Mouse (Mus musculus): ENCODE measurements around the gene Nhsl2.
"Not testable (repeated sequence)": the region's sequence is repeated elsewhere in the genome, so short reads cannot be mapped to it uniquely, and the experiment has no call there.

Gene Nhsl2

DNA sequence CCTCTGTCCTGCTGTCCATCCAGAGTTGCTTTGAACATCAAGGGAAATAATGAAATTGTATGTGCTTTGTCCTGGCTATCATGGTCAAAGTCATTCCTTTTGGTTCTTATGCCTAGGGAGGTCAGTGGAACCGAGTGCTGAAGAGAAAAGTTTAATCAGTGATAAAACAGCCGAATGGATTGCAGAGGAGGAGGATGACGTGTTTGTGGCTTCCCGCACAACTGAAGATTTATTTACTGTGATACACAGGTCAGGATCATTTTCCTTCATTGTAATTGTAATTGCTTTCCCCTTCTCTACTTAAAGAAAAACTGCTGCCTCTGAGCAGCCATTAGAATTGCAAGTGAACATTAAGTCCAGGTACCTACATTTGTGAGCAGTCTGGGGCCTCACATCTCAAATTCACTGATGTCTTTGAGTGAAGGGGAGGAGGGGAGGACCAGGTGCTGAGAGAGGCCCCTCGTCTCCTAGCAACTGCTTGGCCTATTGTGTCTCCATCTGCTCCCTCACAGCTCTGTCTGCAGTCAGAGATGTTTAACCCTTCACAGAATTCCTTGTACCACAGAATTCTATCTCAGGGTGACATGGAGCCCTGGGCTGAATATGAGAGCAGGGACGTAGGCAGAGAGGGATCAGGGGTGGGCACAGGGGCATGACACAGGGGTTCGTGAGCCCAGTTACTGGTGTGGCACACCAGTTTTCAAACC lies 232.5 kb downstream of the Nhsl2 start:
- DNase-seq (ENCODE audit: low read depth, low spot score) = no peak

- no peak for DNase-seq (ENCODE audit: low read depth, low spot score)
Measured at GRCm38 (mm10) chrX:102082340-102082739, 233.2 kb downstream of the Nhsl2 start.

DNA sequence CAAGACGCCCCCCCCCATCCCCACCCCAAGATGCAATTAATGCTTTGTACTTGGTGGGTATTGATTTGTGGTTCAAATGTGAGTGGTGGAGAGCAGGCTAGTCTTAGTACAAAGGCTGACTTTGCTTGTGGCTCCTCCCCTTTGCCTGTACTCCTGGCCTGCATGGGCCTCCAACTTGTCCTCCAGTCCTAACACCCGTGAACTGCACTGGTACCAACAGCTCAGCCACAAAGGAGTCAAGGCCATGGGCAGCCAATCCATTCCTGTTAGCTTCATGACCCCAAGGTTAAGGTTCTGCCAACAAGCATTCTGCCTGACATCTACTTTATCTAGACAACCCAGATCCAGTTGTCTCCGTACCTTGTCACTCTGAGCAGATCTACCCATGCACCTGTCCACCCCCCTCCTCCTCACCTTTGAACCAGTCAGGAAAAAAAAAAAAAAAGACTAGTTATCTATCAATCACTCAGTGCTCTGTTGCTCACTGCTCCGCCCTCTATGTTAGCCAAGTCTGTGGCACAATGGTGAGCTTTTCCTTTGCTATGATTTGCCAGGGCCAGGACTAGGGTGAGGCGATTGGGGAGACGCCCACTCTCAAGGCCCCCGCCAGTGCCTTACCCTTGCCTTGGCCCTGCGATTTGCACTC lies 236.7 kb downstream of the Nhsl2 start:
- DNase-seq (ENCODE audit: low read depth, low spot score) = no peak

- DNase-seq (ENCODE audit: low read depth, low spot score) = no peak
Measured at GRCm38 (mm10) chrX:102090605-102091004, 241.4 kb downstream of the Nhsl2 start.

DNA sequence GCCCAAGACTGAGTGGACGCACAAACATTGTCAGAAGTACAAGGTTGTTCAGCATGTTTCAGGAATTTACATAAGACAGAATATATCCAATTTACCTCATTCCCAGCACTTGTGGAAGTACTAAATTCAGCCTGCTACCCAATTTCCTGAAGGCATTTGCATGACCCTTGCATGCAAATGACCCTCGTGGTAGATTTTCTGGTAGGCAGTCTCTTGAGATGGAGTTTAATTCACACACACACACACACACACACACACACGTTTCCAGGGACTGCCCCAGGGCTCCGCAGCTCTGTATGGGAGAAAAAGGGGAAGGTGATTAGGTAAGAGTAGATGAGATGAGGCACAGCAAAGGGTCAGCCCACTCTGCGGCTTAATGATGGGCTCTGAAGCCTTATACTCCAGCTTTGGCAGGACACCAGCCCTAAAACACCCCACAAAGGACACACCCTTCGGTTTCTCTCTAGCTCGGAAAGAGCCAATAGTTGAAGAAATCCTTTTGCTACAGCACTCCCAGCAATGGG lies 245.3 kb downstream of the Nhsl2 start:
- DNase-seq (ENCODE audit: low read depth, low spot score) = no peak

DNA sequence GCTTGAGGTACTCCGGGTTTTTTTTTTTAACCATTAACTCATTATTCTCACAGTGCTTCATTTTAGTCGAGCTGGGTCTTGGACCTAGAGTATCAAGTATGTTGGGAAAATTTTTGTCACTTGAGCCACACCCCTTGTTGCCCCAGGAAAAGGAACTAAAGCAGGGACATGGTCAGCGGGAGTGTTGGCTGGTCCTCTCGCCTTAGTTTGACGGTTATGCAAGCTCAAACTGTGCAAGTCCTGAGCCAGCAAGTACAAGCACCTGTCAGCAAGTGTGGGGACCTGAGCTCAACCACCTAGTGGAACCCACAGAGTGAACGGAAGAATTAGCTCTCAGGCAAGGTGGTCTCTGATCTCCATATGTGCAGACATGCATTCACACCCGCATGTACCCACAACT lies 252.7 kb downstream of the Nhsl2 start:
- no peak for DNase-seq (ENCODE audit: low read depth, low spot score)

DNA sequence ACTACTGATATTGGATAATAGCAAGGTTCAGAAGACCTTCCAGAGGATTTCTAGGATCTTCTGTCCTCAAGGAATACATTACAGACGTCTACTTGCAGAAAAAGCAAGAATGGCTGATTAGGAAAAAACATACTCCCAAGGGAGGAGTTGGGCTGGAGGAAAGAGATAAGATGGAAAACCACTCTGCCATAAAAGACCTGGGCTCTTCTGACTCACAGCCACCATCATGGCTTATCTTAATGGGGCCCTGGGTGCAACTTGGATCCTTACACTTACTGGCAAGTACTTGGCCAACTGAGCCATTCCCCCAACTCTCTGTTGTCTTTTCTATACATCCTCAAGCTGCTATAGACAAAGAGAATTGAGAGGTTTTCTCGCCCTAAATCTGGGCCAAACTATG lies 254.6 kb downstream of the Nhsl2 start:
- DNase-seq (ENCODE audit: low read depth, low spot score) = not testable (repeated sequence)

DNA sequence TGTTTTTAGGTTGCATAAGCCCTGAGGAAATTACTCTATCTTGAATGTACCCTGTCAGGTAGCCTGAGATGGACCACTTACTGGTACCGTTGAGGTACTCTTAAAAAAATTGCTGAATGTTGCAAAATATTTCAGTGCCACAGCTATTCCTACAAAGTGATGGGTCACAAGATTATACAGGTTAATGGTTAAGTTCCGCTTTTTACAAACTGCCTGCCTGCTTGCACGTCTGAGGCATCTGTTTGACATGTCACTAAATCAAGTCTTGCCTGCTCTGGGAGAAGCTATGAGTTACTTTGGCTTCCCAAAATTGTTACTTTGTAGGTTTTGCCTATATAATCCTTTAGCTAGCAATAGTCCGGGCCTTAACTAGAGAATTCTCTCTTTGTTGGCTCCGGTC lies 260.2 kb downstream of the Nhsl2 start:
- not testable (repeated sequence) for DNase-seq (ENCODE audit: low read depth, low spot score)

- DNase-seq (ENCODE audit: low read depth, low spot score) = no peak
Measured at GRCm38 (mm10) chrX:102115676-102116075, 266.5 kb downstream of the Nhsl2 start.

DNA sequence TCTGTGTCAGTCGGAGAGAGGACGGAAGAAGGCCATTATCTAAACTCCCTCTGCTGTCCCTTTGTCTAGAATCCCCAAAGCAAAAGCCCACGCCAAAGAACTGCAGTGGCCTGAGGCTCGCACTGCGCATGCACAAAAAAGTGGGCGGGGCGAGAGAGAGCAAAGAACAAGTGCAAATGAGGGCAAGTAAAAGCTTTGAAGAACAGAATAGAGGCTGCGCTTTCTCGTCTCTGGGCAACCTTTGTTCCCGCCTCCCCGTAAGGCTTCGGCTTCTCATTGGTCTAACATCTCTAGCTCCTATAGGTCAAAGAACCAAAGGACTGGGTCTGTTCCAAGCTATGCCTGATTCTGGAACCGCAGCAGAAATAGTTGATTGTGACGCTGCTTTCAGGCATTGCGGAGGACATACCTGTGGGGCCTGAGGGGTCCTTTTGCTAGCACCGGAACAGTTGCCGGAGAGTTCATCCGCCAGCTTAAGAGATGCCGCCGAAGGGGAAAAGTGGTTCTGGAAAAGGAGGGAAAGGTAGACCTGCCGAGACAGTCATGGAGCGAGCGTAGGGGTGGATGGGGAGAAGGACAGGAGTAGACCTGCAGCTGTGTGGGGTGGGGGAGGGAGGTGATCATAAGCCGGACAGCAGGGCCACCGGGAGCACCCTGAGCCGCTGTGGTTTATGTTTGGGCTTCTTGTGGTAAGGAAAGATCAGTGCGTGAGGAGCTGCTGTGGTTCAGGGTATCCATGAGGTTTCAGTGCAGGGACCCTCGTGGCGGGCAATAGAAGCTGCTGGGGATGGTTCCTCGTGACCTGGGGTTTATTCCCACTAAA lies 270.1 kb downstream of the Nhsl2 start, which contains the start of gene Pin4:
Gene Pin4, plus strand, starts transcription at position 406 of the 823 bp plus-strand sequence.
- peak; percentile 98 for DNase-seq (ENCODE audit: low read depth, low spot score)

DNA sequence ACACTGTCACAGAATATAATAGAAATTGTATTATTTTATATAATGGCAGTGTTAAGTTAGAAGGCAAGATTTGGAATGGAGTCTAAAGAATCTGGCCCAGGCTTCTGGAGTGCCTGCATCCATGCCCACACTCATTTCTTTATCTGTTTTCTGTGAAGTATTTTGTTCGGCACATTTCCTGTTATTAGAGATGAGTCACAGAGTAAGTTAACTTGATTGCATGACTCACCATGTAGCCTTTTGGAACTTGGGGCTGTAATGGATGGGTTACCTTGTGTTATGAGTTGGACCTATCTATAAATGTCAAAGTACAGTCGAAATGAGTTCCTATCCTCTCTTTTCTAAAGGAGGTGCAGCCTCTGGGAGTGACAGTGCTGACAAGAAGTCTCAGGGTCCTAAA lies 272.1 kb downstream of the Nhsl2 start:
- DNase-seq (ENCODE audit: low read depth, low spot score) = no peak

DNA sequence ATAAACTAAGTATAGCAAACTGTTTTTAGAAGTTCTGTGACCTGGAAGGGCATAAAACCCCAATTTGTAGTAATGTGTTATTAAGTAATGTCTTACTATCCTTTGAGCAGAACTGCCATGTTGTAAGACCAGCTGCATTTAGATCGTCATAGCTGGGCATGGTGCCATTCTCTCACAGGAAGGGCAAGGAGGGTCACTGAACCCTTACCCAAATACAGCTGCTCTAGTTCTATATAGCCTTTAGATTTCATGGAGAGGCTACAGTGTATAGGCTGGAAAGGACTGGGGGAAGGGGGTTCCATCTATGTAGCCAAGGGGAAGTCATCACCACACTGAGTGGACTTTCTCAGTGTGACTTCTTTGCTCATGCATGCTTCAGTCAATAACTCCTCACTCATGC lies 292.0 kb downstream of the Nhsl2 start:
- DNase-seq (ENCODE audit: low read depth, low spot score) = no peak
